Mouse (Mus musculus): ENCODE data around the gene Adck1. TPM values are rescaled to one million over a fixed set of nuclear protein-coding genes. Genes with fewer than 3 reads are reported as not detected.
"Not testable (repeated sequence)": the region's sequence is repeated elsewhere in the genome, so short reads cannot be mapped to it uniquely, and the experiment has no call there.

Gene Adck1
- 33.2 and 37.8 TPM in 2 replicates for polyA plus RNA-seq (2012; rRNA removed)

DNA sequence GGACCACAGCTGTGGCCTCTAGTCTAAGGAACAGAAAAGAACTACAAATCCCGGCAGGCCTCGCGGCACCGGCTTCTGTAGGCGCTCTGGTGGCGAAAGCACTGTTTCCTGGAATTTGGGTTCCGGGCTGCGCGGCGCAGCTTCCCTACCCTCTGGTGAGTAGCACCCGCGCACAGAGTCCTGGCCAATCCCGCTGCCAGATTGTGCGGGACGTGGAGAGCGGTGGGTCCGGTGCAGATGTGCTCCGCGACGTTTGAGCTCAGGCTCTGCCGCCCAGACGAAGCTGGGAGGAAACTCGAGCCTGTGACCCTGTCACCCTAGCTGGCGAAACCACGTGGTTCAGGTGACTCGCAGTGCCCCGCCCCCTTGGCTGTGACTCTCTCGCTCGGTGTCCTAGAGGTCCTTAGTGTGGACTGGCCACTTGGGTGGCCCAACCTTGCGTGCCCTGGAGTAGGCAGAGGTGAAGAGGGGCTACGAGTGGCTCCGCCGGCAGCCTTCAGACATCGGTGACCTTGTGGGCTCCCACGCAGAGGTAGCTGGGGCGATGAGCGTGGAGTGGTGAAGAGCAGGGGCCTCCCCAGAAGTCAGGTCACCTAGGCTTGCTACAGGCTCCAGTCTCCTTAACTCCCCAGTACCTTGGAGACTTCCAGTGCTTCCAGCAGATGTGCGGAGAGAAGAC is at the start of gene Adck1:
Adck1 (plus strand) TSS at position 114 of the 679 bp plus-strand sequence.
- H3K4me1 ChIP-seq (ENCODE audit: control insufficient read depth, insufficient read depth, low read length), result no peaks in the 10 kb centered on the region; the same call in 1 of the 2 replicates
- WGBS, result under 1% methylated on average over 38 of the region's 38 CpGs

DNA sequence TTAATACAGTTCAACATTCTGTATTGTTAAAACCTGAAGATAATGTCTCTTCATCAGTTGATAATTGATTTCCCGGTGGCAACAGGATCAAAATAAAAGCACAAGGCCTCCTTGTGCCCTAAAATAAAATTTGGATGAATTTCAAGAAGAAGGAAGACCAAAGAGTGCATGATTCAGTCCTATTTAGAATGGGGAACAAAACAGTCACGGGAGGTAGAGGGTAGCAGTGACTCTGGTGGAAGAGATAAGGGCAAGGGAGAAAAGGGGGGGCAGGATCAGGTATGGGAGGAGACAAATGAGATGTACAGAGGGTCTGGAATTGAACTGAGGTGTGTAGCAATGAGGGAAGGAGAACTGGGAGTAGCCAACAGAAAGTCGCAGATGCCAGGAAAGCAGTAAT is 45.8 kb upstream of the Adck1 start:
- H3K27me3 ChIP-seq (replicated peaks; ENCODE audit: control insufficient read depth, insufficient read depth, low read length), result no peaks in the 10 kb centered on the region
- H3K27ac ChIP-seq (ENCODE audit: insufficient read depth, low read depth, low read length), result no peak overlapping the region
- WGBS, result 84% methylated on average over 3 of the region's 3 CpGs
- no peak for TF ChIP-seq CTCF (conservative IDR thresholded peaks at IDR 0.05; ENCODE audit: insufficient read depth, insufficient read length, low read depth, low read length)
- no peak for TF ChIP-seq POLR2A (IDR thresholded peaks at IDR 0.05; ENCODE audit: low read depth, low read length)
- no peaks in the 10 kb centered on the region for H3K36me3 ChIP-seq (ENCODE audit: control insufficient read depth, insufficient read depth, low read length)
- H3K4me1 ChIP-seq (ENCODE audit: control insufficient read depth, insufficient read depth, low read length), result no peaks in the 10 kb centered on the region
- H3K4me3 ChIP-seq (ENCODE audit: insufficient read depth, low read depth, low read length), result no peak overlapping the region
- DNase-seq, result no peak

More for the DNA sequence above, at the start of gene Adck1:
- DNase-seq, result peak; percentile 95
- TF ChIP-seq CTCF (conservative IDR thresholded peaks at IDR 0.05; ENCODE audit: insufficient read depth, insufficient read length, low read depth, low read length) (no peak), POLR2A (IDR thresholded peaks at IDR 0.05; ENCODE audit: low read depth, low read length) (peak; percentile 57)
- Histone ChIP-seq H3K27ac (ENCODE audit: insufficient read depth, low read depth, low read length) (peak within 1 kb of the TSS; percentile 98), H3K4me3 (ENCODE audit: insufficient read depth, low read depth, low read length) (peak within 1 kb of the TSS; percentile 99), H3K27me3 (replicated peaks; ENCODE audit: control insufficient read depth, insufficient read depth, low read length) (no peaks in the 10 kb centered on the region), H3K36me3 (ENCODE audit: control insufficient read depth, insufficient read depth, low read length) (no peaks in the 10 kb centered on the region)

DNA sequence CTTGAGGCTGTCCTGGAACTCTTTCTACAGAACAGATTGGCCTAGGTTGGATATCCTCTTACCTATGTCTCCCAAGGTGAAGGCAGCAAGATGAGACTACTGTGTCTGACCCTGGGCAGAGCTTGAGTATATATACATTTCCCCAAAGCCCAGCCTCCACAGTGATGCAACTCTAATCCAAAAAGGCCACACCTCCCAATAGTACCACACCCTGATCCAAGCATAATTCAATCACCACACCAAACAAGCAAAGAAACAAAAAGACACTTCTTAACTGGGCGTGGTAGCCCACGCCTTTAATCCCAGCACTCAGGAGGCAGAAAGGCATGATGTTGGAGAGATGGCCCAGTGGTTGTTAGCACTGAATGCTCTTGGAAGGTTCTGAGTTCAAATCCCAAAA is 36.4 kb upstream of the Adck1 start, which contains the start of gene Gm5039:
Gm5039 (minus strand) TSS at position 101 of the 400 bp plus-strand sequence.
- not testable (repeated sequence) for DNase-seq; H3K4me1 ChIP-seq (ENCODE audit: control insufficient read depth, insufficient read depth, low read length); H3K27ac ChIP-seq (ENCODE audit: insufficient read depth, low read depth, low read length); H3K4me3 ChIP-seq (ENCODE audit: insufficient read depth, low read depth, low read length); H3K36me3 ChIP-seq (ENCODE audit: control insufficient read depth, insufficient read depth, low read length); H3K27me3 ChIP-seq (replicated peaks; ENCODE audit: control insufficient read depth, insufficient read depth, low read length)
- WGBS, result 94% methylated on average over 2 of the region's 2 CpGs

DNA sequence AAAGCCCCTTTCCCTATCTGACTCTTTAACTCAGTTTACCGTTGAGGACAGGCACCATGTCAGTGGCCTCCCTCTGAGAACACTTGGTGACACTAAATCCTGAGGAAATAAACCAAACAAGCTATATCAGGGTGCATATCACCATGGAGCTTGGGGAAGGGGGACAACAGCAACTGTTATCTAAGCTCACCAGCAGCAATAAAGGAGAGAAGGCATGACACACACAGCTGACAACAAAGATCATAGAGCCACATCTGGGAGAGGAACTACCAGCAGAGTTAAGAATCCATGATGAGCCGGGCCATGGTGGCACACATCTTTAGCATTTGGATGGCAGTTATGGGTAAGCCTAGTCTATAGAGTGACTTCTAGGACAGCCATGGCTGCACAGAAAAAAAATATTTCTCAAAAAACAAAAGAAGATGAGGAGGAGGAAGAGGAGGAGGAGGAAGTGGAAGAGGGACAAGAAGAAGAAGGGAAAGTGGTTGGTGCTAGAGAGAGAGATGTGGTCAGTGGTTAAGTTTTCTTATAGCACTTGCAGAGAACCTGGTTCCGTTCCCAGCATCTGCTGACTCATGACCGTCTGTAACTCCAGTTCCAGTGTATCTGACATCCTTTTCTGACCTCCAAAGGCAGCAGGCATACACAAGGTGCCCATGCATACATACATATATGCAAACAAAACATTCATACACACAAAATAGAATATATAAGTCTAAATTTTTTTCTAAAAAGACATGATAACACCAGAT is 23.5 kb upstream of the Adck1 start:
- H3K27ac ChIP-seq (ENCODE audit: insufficient read depth, low read depth, low read length); DNase-seq; H3K36me3 ChIP-seq (ENCODE audit: control insufficient read depth, insufficient read depth, low read length); H3K4me1 ChIP-seq (ENCODE audit: control insufficient read depth, insufficient read depth, low read length); H3K27me3 ChIP-seq (replicated peaks; ENCODE audit: control insufficient read depth, insufficient read depth, low read length); H3K4me3 ChIP-seq (ENCODE audit: insufficient read depth, low read depth, low read length): not testable (repeated sequence)
- 74% methylated on average over 4 of the region's 4 CpGs for WGBS

DNA sequence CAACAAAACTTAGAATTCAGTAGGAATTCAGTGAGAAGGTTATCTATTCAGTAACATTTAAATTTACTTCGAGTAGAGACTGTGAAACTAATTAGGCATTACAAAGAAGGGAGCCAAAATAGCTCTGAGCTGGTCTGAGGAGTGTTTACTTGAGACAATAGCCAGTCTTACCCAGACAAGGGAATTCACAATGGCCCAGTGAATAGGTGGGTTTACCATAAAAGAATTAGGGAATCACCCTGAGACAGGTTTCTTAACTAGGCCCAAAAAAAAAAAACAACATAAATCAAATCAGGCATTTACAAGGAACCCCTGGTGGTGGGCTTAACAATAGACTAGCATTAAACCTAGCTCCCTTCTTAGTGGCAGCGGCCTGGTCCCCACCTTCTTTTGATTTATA is 19.1 kb upstream of the Adck1 start:
- DNase-seq; H3K27me3 ChIP-seq (replicated peaks; ENCODE audit: control insufficient read depth, insufficient read depth, low read length); H3K4me1 ChIP-seq (ENCODE audit: control insufficient read depth, insufficient read depth, low read length); H3K36me3 ChIP-seq (ENCODE audit: control insufficient read depth, insufficient read depth, low read length); H3K4me3 ChIP-seq (ENCODE audit: insufficient read depth, low read depth, low read length); H3K27ac ChIP-seq (ENCODE audit: insufficient read depth, low read depth, low read length): not testable (repeated sequence)
- WGBS, result 54% methylated on average over 2 of the region's 2 CpGs

DNA sequence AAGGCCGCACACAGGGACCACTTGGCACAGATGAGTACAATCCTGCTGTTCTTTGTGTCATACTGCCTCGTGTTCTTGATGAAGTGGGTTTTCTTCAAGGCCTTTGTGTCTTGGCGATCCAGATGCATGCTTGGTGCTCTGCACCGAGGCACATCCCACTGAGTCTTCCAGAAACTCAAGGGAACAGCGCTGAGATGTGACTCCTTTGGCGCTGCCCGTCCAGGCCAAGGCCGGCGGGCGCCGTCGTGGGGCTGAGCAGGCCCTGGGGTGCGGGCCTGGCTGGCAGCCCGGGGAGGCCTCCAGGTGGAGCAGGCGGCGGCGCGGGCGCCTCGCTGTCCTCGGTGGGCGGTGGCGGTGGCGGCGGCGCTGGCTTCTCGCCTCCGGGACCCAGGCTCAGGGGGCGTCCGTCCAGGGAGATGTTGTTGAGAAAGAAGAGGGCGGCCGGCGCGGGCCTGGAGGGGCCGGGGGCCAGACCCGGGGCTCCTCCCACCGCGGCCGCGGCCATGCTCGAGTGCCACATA is 6.1 kb upstream of the Adck1 start:
- H3K4me3 ChIP-seq (ENCODE audit: insufficient read depth, low read depth, low read length), result no peak overlapping the region
- 21% methylated on average over 37 of the region's 41 CpGs for WGBS
- H3K27ac ChIP-seq (ENCODE audit: insufficient read depth, low read depth, low read length), result no peak overlapping the region
- H3K4me1 ChIP-seq (ENCODE audit: control insufficient read depth, insufficient read depth, low read length), result no peaks in the 10 kb centered on the region
- no peaks in the 10 kb centered on the region for H3K36me3 ChIP-seq (ENCODE audit: control insufficient read depth, insufficient read depth, low read length)
- no peaks in the 10 kb centered on the region for H3K27me3 ChIP-seq (replicated peaks; ENCODE audit: control insufficient read depth, insufficient read depth, low read length)
- TF ChIP-seq CTCF (conservative IDR thresholded peaks at IDR 0.05; ENCODE audit: insufficient read depth, insufficient read length, low read depth, low read length), result no peak
- TF ChIP-seq POLR2A (IDR thresholded peaks at IDR 0.05; ENCODE audit: low read depth, low read length), result no peak
- DNase-seq, result no peak

DNA sequence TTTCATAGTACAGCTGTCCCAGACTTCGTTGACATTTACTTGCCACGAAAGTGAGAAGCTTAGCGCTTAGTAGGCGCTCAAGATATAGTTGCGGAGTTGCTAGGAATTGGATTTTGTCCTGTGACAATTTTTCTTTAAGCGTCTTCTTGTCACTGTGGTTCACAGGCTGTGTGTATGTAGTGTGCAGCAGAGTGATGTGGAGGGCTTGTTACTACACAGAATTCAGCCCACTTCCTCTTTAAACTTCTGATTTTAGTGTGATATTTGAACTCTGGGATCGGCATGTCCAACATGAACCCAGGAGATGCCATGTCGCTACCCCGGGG is 729 bp downstream of the Adck1 start:
- Histone ChIP-seq H3K27ac (ENCODE audit: insufficient read depth, low read depth, low read length) (peak overlapping the region; percentile 98), H3K4me1 (ENCODE audit: control insufficient read depth, insufficient read depth, low read length) (no peaks in the 10 kb centered on the region; the same call in 1 of the 2 replicates), H3K27me3 (replicated peaks; ENCODE audit: control insufficient read depth, insufficient read depth, low read length) (no peaks in the 10 kb centered on the region), H3K4me3 (ENCODE audit: insufficient read depth, low read depth, low read length) (peak overlapping the region; percentile 99), H3K36me3 (ENCODE audit: control insufficient read depth, insufficient read depth, low read length) (no peaks in the 10 kb centered on the region)
- WGBS, result 38% methylated on average over 9 of the region's 9 CpGs
- no peak for DNase-seq
- TF ChIP-seq CTCF (conservative IDR thresholded peaks at IDR 0.05; ENCODE audit: insufficient read depth, insufficient read length, low read depth, low read length) (no peak), POLR2A (IDR thresholded peaks at IDR 0.05; ENCODE audit: low read depth, low read length) (no peak)

Data from kidney, adult 2 months (tissue).